Mouse (Mus musculus): ENCODE measurements around the gene AI661453.

DNA sequence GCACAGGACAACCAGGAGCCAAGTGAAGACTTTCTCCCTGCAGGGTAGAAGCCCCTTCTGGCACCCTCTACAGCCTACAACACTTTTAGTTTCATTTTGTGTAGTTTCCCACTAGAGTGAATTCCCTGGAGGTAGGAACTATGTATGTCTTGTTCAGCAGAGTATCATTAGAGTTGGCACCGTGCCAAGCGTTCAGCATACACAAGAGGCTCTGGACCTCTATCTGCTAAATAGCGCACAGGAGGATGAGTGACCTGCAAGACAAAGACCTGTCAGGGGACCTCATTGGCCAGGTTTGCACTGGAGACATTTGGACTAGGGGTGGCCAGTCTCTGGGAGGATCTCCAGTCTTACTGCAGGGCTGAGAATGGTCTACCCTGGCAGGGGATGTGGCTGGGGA is 49.4 kb downstream of the AI661453 start:
- TF ChIP-seq CTCF (IDR thresholded peaks at IDR 0.05; ENCODE audit: borderline replicate concordance, insufficient read depth, low read length) (no peak), POLR2A (IDR thresholded peaks at IDR 0.05; ENCODE audit: low read depth, low read length) (no peak)

Data from embryonic fibroblast, embryonic 13.5 days (primary cell).